Mouse (Mus musculus) brown adipose tissue, adult 24 weeks (tissue): Measurements from ENCODE around the gene Vps35l. TPM values are rescaled to one million over a fixed set of nuclear protein-coding genes. Genes with fewer than 3 reads are reported as not detected.

Source experiments
- H3K27ac ChIP-seq: fragments of 200-500 bp; replicated peaks from 2 replicates; pipeline ENCODE4 v1.5.1; 2012; ENCODE audit warnings: low read depth, mild to moderate bottlenecking, low read length
- H3K4me1 ChIP-seq: fragments of 200-500 bp; 2 replicates; pipeline ENCODE4 v1.6.1; 2012; ENCODE audit warnings: low read length, mixed read lengths; ENCODE audit not compliant: control insufficient read depth, insufficient read depth, insufficient read length
- H3K4me3 ChIP-seq: fragments of 200-500 bp; 2 replicates; pipeline ENCODE4 v1.5.1; 2012; ENCODE audit warnings: low read depth, mild to moderate bottlenecking, low read length, moderate library complexity; ENCODE audit not compliant: insufficient read depth
- polyA plus RNA-seq: library from polyadenylated mRNA; stranded (reverse); fragments of >200 nt; gene quantifications from 2 replicates; pipeline ENCODE4 v1.2.4, GENCODE M21; 2012; ENCODE audit not compliant: missing spikeins, insufficient read depth, insufficient read length

Vps35l gene
- 24.0 and 39.6 TPM in 2 replicates for polyA plus RNA-seq

GRCm38 (mm10) chr7:118739975-118740531 is at the start of gene Vps35l:
TSS of gene Vps35l (plus strand) at chr7:118740226.
- Histone ChIP-seq H3K4me3 (peak within 1 kb of the TSS; percentile 71), H3K4me1 (peaks cover 8% of the 10 kb centered on the region), H3K27ac (peak within 1 kb of the TSS; percentile 51)

GRCm38 (mm10) chr7:118691287-118691686 is 48.7 kb upstream of the Vps35l start:
- Histone ChIP-seq H3K4me3 (no peak overlapping the region), H3K27ac (no peak overlapping the region), H3K4me1 (no peaks in the 10 kb centered on the region)

GRCm38 (mm10) chr7:118696146-118696545 is 43.9 kb upstream of the Vps35l start:
- no peak overlapping the region for H3K27ac ChIP-seq
- H3K4me3 ChIP-seq, result no peak overlapping the region
- no peaks in the 10 kb centered on the region; the same call in 1 of the 2 replicates for H3K4me1 ChIP-seq

GRCm38 (mm10) chr7:118697168-118697567 is 42.9 kb upstream of the Vps35l start:
- H3K4me3 ChIP-seq, result no peak overlapping the region
- peaks cover 3% of the 10 kb centered on the region for H3K4me1 ChIP-seq
- H3K27ac ChIP-seq, result no peak overlapping the region

GRCm38 (mm10) chr7:118698882-118699281 is 41.1 kb upstream of the Vps35l start:
- no peak overlapping the region for H3K27ac ChIP-seq
- no peak overlapping the region for H3K4me3 ChIP-seq
- H3K4me1 ChIP-seq, result peaks cover 12% of the 10 kb centered on the region

GRCm38 (mm10) chr7:118703144-118703561 is 36.9 kb upstream of the Vps35l start:
- peak overlapping the region; percentile 54 for H3K27ac ChIP-seq
- peaks cover 16% of the 10 kb centered on the region for H3K4me1 ChIP-seq
- H3K4me3 ChIP-seq, result no peak overlapping the region

GRCm38 (mm10) chr7:118704001-118704850 is 35.8 kb upstream of the Vps35l start:
- peak overlapping the region; percentile 85 for H3K4me3 ChIP-seq
- peak overlapping the region; percentile 55 for H3K27ac ChIP-seq
- H3K4me1 ChIP-seq, result peaks cover 16% of the 10 kb centered on the region

- peak within 1 kb of the TSS; percentile 85 for H3K4me3 ChIP-seq
- peaks cover 16% of the 10 kb centered on the region for H3K4me1 ChIP-seq
- H3K27ac ChIP-seq, result peak within 1 kb of the TSS; percentile 93
Observed at GRCm38 (mm10) chr7:118705101-118705961, 34.7 kb upstream of the Vps35l start, which contains the start of gene Gde1. TSS of gene Gde1 (minus strand) at chr7:118705778.

GRCm38 (mm10) chr7:118706051-118706450 is 34.0 kb upstream of the Vps35l start:
- peaks cover 16% of the 10 kb centered on the region for H3K4me1 ChIP-seq
- H3K4me3 ChIP-seq, result peak overlapping the region; percentile 85
- peak overlapping the region; percentile 93 for H3K27ac ChIP-seq

- peak overlapping the region; percentile 93; the same call in 1 of the 2 replicates for H3K27ac ChIP-seq
- peaks cover 16% of the 10 kb centered on the region for H3K4me1 ChIP-seq
- H3K4me3 ChIP-seq, result no peak overlapping the region
Observed at GRCm38 (mm10) chr7:118706488-118706887, 33.5 kb upstream of the Vps35l start.

- H3K27ac ChIP-seq, result no peak overlapping the region
- H3K4me3 ChIP-seq, result no peak overlapping the region
- H3K4me1 ChIP-seq, result peaks cover 14% of the 10 kb centered on the region
Observed at GRCm38 (mm10) chr7:118707216-118707615, 32.8 kb upstream of the Vps35l start.

GRCm38 (mm10) chr7:118708002-118708401 is 32.0 kb upstream of the Vps35l start:
- H3K4me1 ChIP-seq, result peaks cover 13% of the 10 kb centered on the region
- no peak overlapping the region for H3K27ac ChIP-seq
- H3K4me3 ChIP-seq, result no peak overlapping the region

- Histone ChIP-seq H3K27ac (no peak overlapping the region), H3K4me3 (no peak overlapping the region), H3K4me1 (peaks cover 6% of the 10 kb centered on the region; the same call in 1 of the 2 replicates)
Observed at GRCm38 (mm10) chr7:118710776-118711175, 29.2 kb upstream of the Vps35l start.

- Histone ChIP-seq H3K4me1 (peaks cover 3% of the 10 kb centered on the region; the same call in 1 of the 2 replicates), H3K4me3 (peak within 1 kb of the TSS; percentile 73), H3K27ac (no peak within 1 kb of the TSS)
Observed at GRCm38 (mm10) chr7:118712228-118713173, 27.5 kb upstream of the Vps35l start, which contains the start of gene Ccp110. TSS of gene Ccp110 (plus strand) at chr7:118712552.
